Mouse (Mus musculus): ENCODE measurements around the gene Ahdc1. TPM values are rescaled to one million over a fixed set of nuclear protein-coding genes. Genes with fewer than 3 reads are reported as not detected.
A peak's percentile ranks its signal among the peaks of the same experiment; 100 is the strongest.
"Not testable (repeated sequence)": the region's sequence is repeated elsewhere in the genome, so short reads cannot be mapped to it uniquely, and the experiment has no call there.

The Ahdc1 gene
- total RNA-seq, 2 experiments from 2014 or later: 0.33 to 7.0 TPM

GRCm38 (mm10) chr4:133089319-133089718 is 78.3 kb downstream of the Ahdc1 start:
- no peak for ATAC-seq (replicated peaks; ENCODE audit: low FRiP score, low TSS enrichment, poor library complexity, severe bottlenecking)

GRCm38 (mm10) chr4:133089802-133090201 is 78.7 kb downstream of the Ahdc1 start:
- no peak for ATAC-seq (replicated peaks; ENCODE audit: low FRiP score, low TSS enrichment, poor library complexity, severe bottlenecking)

GRCm38 (mm10) chr4:133090276-133090719 is 79.2 kb downstream of the Ahdc1 start:
- ATAC-seq (replicated peaks; ENCODE audit: low FRiP score, low TSS enrichment, poor library complexity, severe bottlenecking): no peak

- ATAC-seq (replicated peaks; ENCODE audit: low FRiP score, low TSS enrichment, poor library complexity, severe bottlenecking): no peak
Measured at GRCm38 (mm10) chr4:133090720-133091458, 79.8 kb downstream of the Ahdc1 start.

GRCm38 (mm10) chr4:133091459-133091785 is 80.4 kb downstream of the Ahdc1 start:
- ATAC-seq (replicated peaks; ENCODE audit: low FRiP score, low TSS enrichment, poor library complexity, severe bottlenecking): peak; percentile 35

- no peak for ATAC-seq (replicated peaks; ENCODE audit: low FRiP score, low TSS enrichment, poor library complexity, severe bottlenecking)
Measured at GRCm38 (mm10) chr4:133092453-133092901, 81.4 kb downstream of the Ahdc1 start.

- ATAC-seq (replicated peaks; ENCODE audit: low FRiP score, low TSS enrichment, poor library complexity, severe bottlenecking): no peak
Measured at GRCm38 (mm10) chr4:133093056-133093455, 82.0 kb downstream of the Ahdc1 start.

GRCm38 (mm10) chr4:133093481-133094033 is 82.5 kb downstream of the Ahdc1 start:
- no peak for ATAC-seq (replicated peaks; ENCODE audit: low FRiP score, low TSS enrichment, poor library complexity, severe bottlenecking)

GRCm38 (mm10) chr4:133094255-133094654 is 83.2 kb downstream of the Ahdc1 start:
- no peak for ATAC-seq (replicated peaks; ENCODE audit: low FRiP score, low TSS enrichment, poor library complexity, severe bottlenecking)

GRCm38 (mm10) chr4:133094936-133095733 is 84.1 kb downstream of the Ahdc1 start:
- peak; percentile 90 for ATAC-seq (replicated peaks; ENCODE audit: low FRiP score, low TSS enrichment, poor library complexity, severe bottlenecking)

GRCm38 (mm10) chr4:133095734-133096065 is 84.6 kb downstream of the Ahdc1 start:
- ATAC-seq (replicated peaks; ENCODE audit: low FRiP score, low TSS enrichment, poor library complexity, severe bottlenecking): not testable (repeated sequence)

- ATAC-seq (replicated peaks; ENCODE audit: low FRiP score, low TSS enrichment, poor library complexity, severe bottlenecking): not testable (repeated sequence)
Measured at GRCm38 (mm10) chr4:133096671-133097070, 85.6 kb downstream of the Ahdc1 start.

- no peak for ATAC-seq (replicated peaks; ENCODE audit: low FRiP score, low TSS enrichment, poor library complexity, severe bottlenecking)
Measured at GRCm38 (mm10) chr4:133101751-133102150, 90.7 kb downstream of the Ahdc1 start.

- ATAC-seq (replicated peaks; ENCODE audit: low FRiP score, low TSS enrichment, poor library complexity, severe bottlenecking): no peak
Measured at GRCm38 (mm10) chr4:133103525-133104193, 92.6 kb downstream of the Ahdc1 start.

- ATAC-seq (replicated peaks; ENCODE audit: low FRiP score, low TSS enrichment, poor library complexity, severe bottlenecking): no peak
Measured at GRCm38 (mm10) chr4:133104194-133104569, 93.1 kb downstream of the Ahdc1 start.

- ATAC-seq (replicated peaks; ENCODE audit: low FRiP score, low TSS enrichment, poor library complexity, severe bottlenecking): no peak
Measured at GRCm38 (mm10) chr4:133106691-133107090, 95.6 kb downstream of the Ahdc1 start.

GRCm38 (mm10) chr4:133107788-133108281 is 96.8 kb downstream of the Ahdc1 start:
- 0 out of 2 replicates have a peak, but pooled peaks have one; percentile 29 for ATAC-seq (replicated peaks; ENCODE audit: low FRiP score, low TSS enrichment, poor library complexity, severe bottlenecking)

GRCm38 (mm10) chr4:133108481-133109334 is 97.6 kb downstream of the Ahdc1 start:
- ATAC-seq (replicated peaks; ENCODE audit: low FRiP score, low TSS enrichment, poor library complexity, severe bottlenecking): no peak

- ATAC-seq (replicated peaks; ENCODE audit: low FRiP score, low TSS enrichment, poor library complexity, severe bottlenecking): no peak
Measured at GRCm38 (mm10) chr4:133109335-133109801, 98.3 kb downstream of the Ahdc1 start.
